In genomic region chr5:101995451-101995995, GRCm38 (mm10) we compare ENCODE assay signal across 9 mouse cellular contexts.
DNase-seq lines count a peak whose midpoint lies in the region; ATAC-seq and TF ChIP-seq lines count a peak whose summit lies in the region.
"Had no signal": no experiment of that assay in that cellular context is flagged by ENCODE, and none has a peak within 500 bp of the region (broad histone marks: within the 10 kb centered on the region; RNA-seq: fewer than 3 reads in every experiment).

No protein-coding gene starts in this region.

- peak; percentile 38 for TF ChIP-seq CTCF in left cerebral cortex, adult 2 months (IDR thresholded peaks at IDR 0.05)

- no peak for DNase-seq in left cerebral cortex, adult 2 months (ENCODE audit: extremely low spot score in 1 of 2, low spot score in 2 of 2)
- DNase-seq in left cerebral cortex, adult 18-20 months (ENCODE audit: low spot score in 2 of 2), result no peak
- peak; percentile 25 for DNase-seq in NIH3T3 (ENCODE audit: low read depth)
- DNase-seq in c-Kit-positive CD71-negative TER-119-negative erythroid progenitor cells, embryonic 14.5 days (ENCODE audit: low read depth), result peak; percentile 17
- no peak for DNase-seq in urinary bladder, adult 18-20 months (ENCODE audit: low spot score in 2 of 2)
- no peak for DNase-seq in kidney, postnatal 10 days
- DNase-seq: embryo, embryonic 11 days had no signal

- H3K4me3 ChIP-seq in left cerebral cortex, adult 2 months, result no peak overlapping the region
- H3K4me3 ChIP-seq: limb, embryonic 15.5 days had no signal

- intact Hi-C loops in left cerebral cortex, adult 2 months (cut with DNase I), result no loop called here

- ATAC-seq in megakaryocyte-erythroid progenitor cell, adult 5-6 weeks (replicated peaks; ENCODE audit: low FRiP score, low TSS enrichment, poor library complexity, severe bottlenecking), result peak; percentile 81

- H3K27ac ChIP-seq in left cerebral cortex, adult 2 months, result no peak overlapping the region
- H3K27ac ChIP-seq: limb, embryonic 15.5 days had no signal

Comparison
In these comparisons a context has a peak if more than half of its experiments do, and no peak if none do; other contexts are left out.
1. DNase-seq: peak in NIH3T3 (single experiment) and c-Kit-positive CD71-negative TER-119-negative erythroid progenitor cells, embryonic 14.5 days (single experiment); none in left cerebral cortex, adult 2 months (0 of 2), left cerebral cortex, adult 18-20 months (0 of 2), urinary bladder, adult 18-20 months (0 of 2) and kidney, postnatal 10 days (single experiment).